Mouse (Mus musculus): ENCODE measurements around the gene Egflam. TPM values are rescaled to one million over a fixed set of nuclear protein-coding genes. Genes with fewer than 3 reads are reported as not detected.

The Egflam gene
- polyA plus RNA-seq (2015; fragmentation: Nextera tagmentation; extraction: Ambion mirVana): 12.3 and 17.6 TPM in 2 replicates

GRCm38 (mm10) chr15:7397818-7398608, at the start of gene Egflam:
Gene Egflam (minus strand): TSS chr15:7398395.
- H3K4me3 ChIP-seq (replicated peaks): peak within 1 kb of the TSS; percentile 60
- peaks cover 14% of the 10 kb centered on the region for H3K4me1 ChIP-seq
- WGBS: under 1% methylated on average over 62 of the region's 62 CpGs
- H3K9me3 ChIP-seq (replicated peaks): no peaks in the 10 kb centered on the region
- ATAC-seq (ENCODE audit: low FRiP score): peak; percentile 78
- peak within 1 kb of the TSS; percentile 57 for H3K9ac ChIP-seq (replicated peaks)
- peak within 1 kb of the TSS; percentile 98 for H3K4me2 ChIP-seq
- H3K36me3 ChIP-seq: no peaks in the 10 kb centered on the region
- H3K27ac ChIP-seq (replicated peaks): peak within 1 kb of the TSS; percentile 46
- H3K27me3 ChIP-seq (replicated peaks): peaks cover 17% of the 10 kb centered on the region

- no peak overlapping the region for H3K9ac ChIP-seq (replicated peaks)
- ATAC-seq (ENCODE audit: low FRiP score): peak; percentile 81; the same call in 1 of the 2 replicates
- 0 out of 2 replicates have a peak, but pooled peaks cover 4% of the 10 kb centered on the region for H3K4me1 ChIP-seq
- no peak overlapping the region for H3K4me2 ChIP-seq
- no peaks in the 10 kb centered on the region for H3K36me3 ChIP-seq
- no peaks in the 10 kb centered on the region for H3K9me3 ChIP-seq (replicated peaks)
- no peak overlapping the region for H3K27ac ChIP-seq (replicated peaks)
- WGBS: 71% methylated on average over 17 of the region's 17 CpGs
- H3K27me3 ChIP-seq (replicated peaks): no peaks in the 10 kb centered on the region
- no peak overlapping the region for H3K4me3 ChIP-seq (replicated peaks)
Measured at GRCm38 (mm10) chr15:7443396-7444315, 45.5 kb upstream of the Egflam start.

GRCm38 (mm10) chr15:7442148-7443100, 44.2 kb upstream of the Egflam start:
- H3K27me3 ChIP-seq (replicated peaks): no peaks in the 10 kb centered on the region
- H3K4me2 ChIP-seq: no peak overlapping the region
- no peaks in the 10 kb centered on the region for H3K36me3 ChIP-seq
- 68% methylated on average over 16 of the region's 16 CpGs for WGBS
- 0 out of 2 replicates have a peak, but pooled peaks cover under 1% of the 10 kb centered on the region for H3K4me1 ChIP-seq
- H3K27ac ChIP-seq (replicated peaks): no peak overlapping the region
- no peak for ATAC-seq (ENCODE audit: low FRiP score)
- H3K4me3 ChIP-seq (replicated peaks): no peak overlapping the region
- H3K9me3 ChIP-seq (replicated peaks): no peaks in the 10 kb centered on the region
- H3K9ac ChIP-seq (replicated peaks): no peak overlapping the region

- Histone ChIP-seq H3K9me3 (replicated peaks) (no peaks in the 10 kb centered on the region), H3K4me1 (no peaks in the 10 kb centered on the region), H3K27me3 (replicated peaks) (no peaks in the 10 kb centered on the region), H3K27ac (replicated peaks) (no peak overlapping the region), H3K4me2 (no peak overlapping the region), H3K4me3 (replicated peaks) (no peak overlapping the region), H3K36me3 (no peaks in the 10 kb centered on the region), H3K9ac (replicated peaks) (no peak overlapping the region)
- 81% methylated on average over 2 of the region's 2 CpGs for WGBS
- ATAC-seq (ENCODE audit: low FRiP score): no peak
Measured at GRCm38 (mm10) chr15:7424282-7424681, 26.1 kb upstream of the Egflam start.

- Histone ChIP-seq H3K9ac (replicated peaks) (no peak overlapping the region), H3K27me3 (replicated peaks) (peaks cover 5% of the 10 kb centered on the region), H3K4me1 (no peaks in the 10 kb centered on the region), H3K4me3 (replicated peaks) (no peak overlapping the region), H3K36me3 (no peaks in the 10 kb centered on the region), H3K27ac (replicated peaks) (no peak overlapping the region), H3K4me2 (no peak overlapping the region), H3K9me3 (replicated peaks) (no peaks in the 10 kb centered on the region)
- WGBS: 87% methylated on average over 8 of the region's 8 CpGs
- no peak for ATAC-seq (ENCODE audit: low FRiP score)
Measured at GRCm38 (mm10) chr15:7404521-7404920, 6.3 kb upstream of the Egflam start.

- Histone ChIP-seq H3K27ac (replicated peaks) (peak overlapping the region; percentile 46; the same call in 1 of the 2 replicates), H3K36me3 (no peaks in the 10 kb centered on the region), H3K27me3 (replicated peaks) (peaks cover 17% of the 10 kb centered on the region), H3K4me2 (peak overlapping the region; percentile 98), H3K4me3 (replicated peaks) (peak overlapping the region; percentile 60), H3K9ac (replicated peaks) (peak overlapping the region; percentile 57; the same call in 1 of the 2 replicates), H3K4me1 (peaks cover 14% of the 10 kb centered on the region), H3K9me3 (replicated peaks) (no peaks in the 10 kb centered on the region)
- peak; percentile 60; the same call in 1 of the 2 replicates for ATAC-seq (ENCODE audit: low FRiP score)
- WGBS: 4% methylated on average over 17 of the region's 17 CpGs
Measured at GRCm38 (mm10) chr15:7398609-7399540, 680 bp upstream of the Egflam start.

GRCm38 (mm10) chr15:7397446-7397817, 763 bp downstream of the Egflam start:
- peaks cover 14% of the 10 kb centered on the region for H3K4me1 ChIP-seq
- H3K36me3 ChIP-seq: no peaks in the 10 kb centered on the region
- H3K4me2 ChIP-seq: peak overlapping the region; percentile 98
- peaks cover 17% of the 10 kb centered on the region for H3K27me3 ChIP-seq (replicated peaks)
- peak overlapping the region; percentile 46; the same call in 1 of the 2 replicates for H3K27ac ChIP-seq (replicated peaks)
- peak overlapping the region; percentile 60 for H3K4me3 ChIP-seq (replicated peaks)
- 1% methylated on average over 8 of the region's 8 CpGs for WGBS
- H3K9ac ChIP-seq (replicated peaks): peak overlapping the region; percentile 57
- H3K9me3 ChIP-seq (replicated peaks): no peaks in the 10 kb centered on the region
- ATAC-seq (ENCODE audit: low FRiP score): peak; percentile 54; the same call in 1 of the 2 replicates

- no peak for ATAC-seq (ENCODE audit: low FRiP score)
- Histone ChIP-seq H3K27me3 (replicated peaks) (no peaks in the 10 kb centered on the region), H3K9me3 (replicated peaks) (no peaks in the 10 kb centered on the region), H3K4me3 (replicated peaks) (no peak overlapping the region), H3K36me3 (no peaks in the 10 kb centered on the region), H3K4me2 (no peak overlapping the region), H3K27ac (replicated peaks) (no peak overlapping the region), H3K9ac (replicated peaks) (no peak overlapping the region), H3K4me1 (0 out of 2 replicates have a peak, but pooled peaks cover 3% of the 10 kb centered on the region)
- 87% methylated on average over 4 of the region's 4 CpGs for WGBS
Measured at GRCm38 (mm10) chr15:7383349-7383748, 14.8 kb downstream of the Egflam start.

GRCm38 (mm10) chr15:7382457-7382856, 15.7 kb downstream of the Egflam start:
- H3K36me3 ChIP-seq: no peaks in the 10 kb centered on the region
- H3K27me3 ChIP-seq (replicated peaks): no peaks in the 10 kb centered on the region
- peak; percentile 62; the same call in 1 of the 2 replicates for ATAC-seq (ENCODE audit: low FRiP score)
- H3K4me3 ChIP-seq (replicated peaks): no peak overlapping the region
- 0 out of 2 replicates have a peak, but pooled peaks cover 3% of the 10 kb centered on the region for H3K4me1 ChIP-seq
- no peak overlapping the region for H3K9ac ChIP-seq (replicated peaks)
- WGBS: 64% methylated on average over 10 of the region's 10 CpGs
- H3K9me3 ChIP-seq (replicated peaks): no peaks in the 10 kb centered on the region
- no peak overlapping the region for H3K27ac ChIP-seq (replicated peaks)
- no peak overlapping the region for H3K4me2 ChIP-seq

GRCm38 (mm10) chr15:7352635-7353051, 45.6 kb downstream of the Egflam start:
- Histone ChIP-seq H3K4me1 (no peaks in the 10 kb centered on the region), H3K4me2 (no peak overlapping the region), H3K9me3 (replicated peaks) (no peaks in the 10 kb centered on the region), H3K36me3 (no peaks in the 10 kb centered on the region), H3K4me3 (replicated peaks) (no peak overlapping the region), H3K9ac (replicated peaks) (no peak overlapping the region), H3K27me3 (replicated peaks) (no peaks in the 10 kb centered on the region), H3K27ac (replicated peaks) (no peak overlapping the region)
- WGBS: 91% methylated on average over 1 of the region's 1 CpGs
- no peak for ATAC-seq (ENCODE audit: low FRiP score)
